Mouse (Mus musculus): ENCODE measurements around the gene Rabgef1. TPM values are rescaled to one million over a fixed set of nuclear protein-coding genes. Genes with fewer than 3 reads are reported as not detected.
A peak's percentile ranks its signal among the peaks of the same experiment; 100 is the strongest.

Gene Rabgef1
- total and polyA plus RNA-seq, 3 experiments: 20.1 to 34.4 (median 26.4) TPM

- TF ChIP-seq POLR2AphosphoS2 (IDR thresholded peaks at IDR 0.05; ENCODE audit: low read depth, low read length): no peak
- no peak for TF ChIP-seq GABPA (IDR thresholded peaks at IDR 0.05; ENCODE audit: insufficient replicate concordance, low read depth, low read length)
- TF ChIP-seq CHD1 (IDR thresholded peaks at IDR 0.05; ENCODE audit: low read depth, low read length): peak; percentile 58; the same call in 1 of the 2 replicates
- no peak for TF ChIP-seq ZMIZ1 (IDR thresholded peaks at IDR 0.05; ENCODE audit: low read depth, low read length)
- TF ChIP-seq NRF1 (IDR thresholded peaks at IDR 0.05; ENCODE audit: low read depth, low read length): 0 out of 2 replicates have a peak, but pooled peaks have one; percentile 25
- TF ChIP-seq JUN (IDR thresholded peaks at IDR 0.05; ENCODE audit: insufficient read depth, low read depth, low read length): no peak
- no peak for TF ChIP-seq JUND (conservative IDR thresholded peaks at IDR 0.05; ENCODE audit: low read depth, low read length)
- peak; percentile 2 for TF ChIP-seq RAD21 (IDR thresholded peaks at IDR 0.05; ENCODE audit: low read depth, low read length)
- TF ChIP-seq MXI1 (IDR thresholded peaks at IDR 0.05; ENCODE audit: low read depth, low read length): peak; percentile 27; the same call in 1 of the 2 replicates
- TF ChIP-seq USF2 (conservative IDR thresholded peaks at IDR 0.05; ENCODE audit: low read depth, low read length): no peak
- peak; percentile 43 for TF ChIP-seq ZNF384 (IDR thresholded peaks at IDR 0.05; ENCODE audit: low read depth, low read length)
- no peak for TF ChIP-seq POLR2A (IDR thresholded peaks at IDR 0.05; ENCODE audit: low read depth, low read length)
These were observed 8.8 kb downstream of the Rabgef1 start (continued) for GRCm38 (mm10) chr5:130180362-130180761.

- Histone ChIP-seq H3K4me3 (replicated peaks in 1 of 3; ENCODE audit: low read depth in 2 of 3, low read length in 2 of 3, poor library complexity in 1 of 3) (peak overlapping the region in 1 of 3 experiments; percentile 18), H3K79me2 (replicated peaks; ENCODE audit: control insufficient read depth, extremely low read depth, insufficient read depth, poor library complexity, severe bottlenecking) (peaks cover 74% of the 10 kb centered on the region), H3K9me3 (replicated peaks; ENCODE audit: low read length) (no peaks in the 10 kb centered on the region), H3K4me1 (ENCODE audit: control insufficient read depth in 1 of 2, insufficient read depth in 2 of 2) (peaks cover 39 to 91% of the 10 kb centered on the region in 2 experiments), H3K27ac (ENCODE audit: insufficient read depth, low read depth) (peak overlapping the region; percentile 96), H3K9ac (ENCODE audit: insufficient read depth, low read depth) (peak overlapping the region; percentile 42; the same call in 1 of the 2 replicates), H3K27me3 (replicated peaks) (no peaks in the 10 kb centered on the region), H3K4me2 (ENCODE audit: insufficient read depth, low read depth, poor library complexity, severe bottlenecking) (peak overlapping the region; percentile 95), H3K36me3 (replicated peaks in 1 of 2; ENCODE audit: control insufficient read depth in 1 of 2, insufficient read depth in 1 of 2, low read length in 1 of 2) (peaks cover 0 to 21% of the 10 kb centered on the region in 2 experiments)
- dilution Hi-C loops (cut with MboI; ENCODE audit: extremely low pct_ligation_motif_present, extremely low pct_unique_long_range_greater_than_20kb, low sequenced_read_pairs) (no loop called here), in situ Hi-C loops (cut with MboI; ENCODE audit: low pct_ligation_motif_present, low pct_unique_long_range_greater_than_20kb, low sequenced_read_pairs) (no loop called here)
- peak; percentile 80 for DNase-seq (ENCODE audit: extremely low read depth)
- TF ChIP-seq MAZ (IDR thresholded peaks at IDR 0.05; ENCODE audit: low read depth, low read length) (no peak), CHD1 (IDR thresholded peaks at IDR 0.05; ENCODE audit: low read depth, low read length) (no peak), JUN (IDR thresholded peaks at IDR 0.05; ENCODE audit: insufficient read depth, low read depth, low read length) (peak; percentile 65), MXI1 (IDR thresholded peaks at IDR 0.05; ENCODE audit: low read depth, low read length) (peak; percentile 84; the same call in 1 of the 2 replicates), BHLHE40 (IDR thresholded peaks at IDR 0.05; ENCODE audit: low read depth, low read length) (peak; percentile 51), EP300 (IDR thresholded peaks at IDR 0.05; ENCODE audit: low read length) (peak; percentile 85), JUND (conservative IDR thresholded peaks at IDR 0.05; ENCODE audit: low read depth, low read length) (peak; percentile 75; the same call in 1 of the 2 replicates), MAX (IDR thresholded peaks at IDR 0.05; ENCODE audit: low read length) (peak; percentile 88), ETS1 (conservative IDR thresholded peaks at IDR 0.05; ENCODE audit: low read depth, low read length) (peak; percentile 87), MEF2A (IDR thresholded peaks at IDR 0.05; ENCODE audit: borderline replicate concordance, low read depth, low read length) (peak; percentile 99), TBP (conservative IDR thresholded peaks at IDR 0.05; ENCODE audit: low read depth, low read length) (peak; percentile 31; the same call in 1 of the 2 replicates), MYC (IDR thresholded peaks at IDR 0.05; ENCODE audit: low read depth, low read length) (peak; percentile 86), HCFC1 (IDR thresholded peaks at IDR 0.05; ENCODE audit: low read depth, low read length) (no peak), PAX5 (IDR thresholded peaks at IDR 0.05; ENCODE audit: low read length) (no peak), CHD2 (IDR thresholded peaks at IDR 0.05; ENCODE audit: low read length) (no peak), POLR2A (IDR thresholded peaks at IDR 0.05; ENCODE audit: low read depth, low read length) (peak; percentile 54), TCF12 (IDR thresholded peaks at IDR 0.05; ENCODE audit: low read depth, low read length) (peak; percentile 93), IRF4 (IDR thresholded peaks at IDR 0.05; ENCODE audit: low read depth, low read length) (peak; percentile 46; the same call in 1 of the 2 replicates), ZKSCAN1 (IDR thresholded peaks at IDR 0.05; ENCODE audit: borderline replicate concordance, low read depth, low read length) (no peak)
These were observed 10.3 kb downstream of the Rabgef1 start for GRCm38 (mm10) chr5:130181740-130182540.
